Comparison of ENCODE assay signal across 8 mouse cellular contexts in the genomic region with DNA sequence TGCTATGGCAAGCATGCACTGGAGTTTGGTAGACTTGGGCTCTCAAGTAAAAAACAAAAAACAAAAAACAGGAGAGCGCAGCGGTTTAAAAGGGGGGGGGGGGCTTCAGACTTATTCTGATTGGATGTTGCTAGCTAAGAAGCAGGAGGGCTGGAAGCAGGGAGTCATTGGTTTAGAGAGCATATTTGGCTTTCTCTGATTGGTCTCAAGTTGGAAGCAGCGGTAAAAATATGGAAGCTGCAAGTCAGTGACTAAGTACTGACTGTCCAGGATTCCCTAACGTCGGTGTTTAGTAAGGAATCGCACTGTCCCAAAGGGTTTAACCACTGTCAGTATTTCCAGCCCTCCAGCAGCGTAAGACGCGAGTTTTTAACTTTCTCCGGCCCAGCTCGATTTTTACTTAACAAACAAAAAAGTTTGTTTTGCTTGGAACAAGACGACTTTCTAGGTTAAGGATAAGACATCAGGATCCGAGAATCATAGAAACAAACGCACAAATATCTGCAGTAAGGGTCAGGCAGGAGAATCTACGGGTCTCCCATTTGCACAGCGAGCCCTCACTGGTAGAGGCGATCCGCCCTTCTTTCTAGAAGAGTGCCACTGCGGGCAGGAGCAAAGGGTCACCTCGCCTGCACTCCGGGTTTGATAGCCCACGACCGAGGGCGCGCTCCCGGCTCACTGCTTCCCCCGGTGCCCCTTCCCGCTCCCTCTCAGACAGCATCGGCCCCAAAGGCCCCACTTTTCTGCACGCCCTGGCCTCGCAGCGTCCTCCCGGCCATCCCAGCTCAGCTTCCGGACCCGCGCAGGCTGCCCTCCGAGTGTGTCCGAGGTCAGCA. TPM values are rescaled to one million over a fixed set of nuclear protein-coding genes. Genes with fewer than 3 reads are reported as not detected.
DNase-seq lines count a peak whose midpoint lies in the region; ATAC-seq and TF ChIP-seq lines count a peak whose summit lies in the region.

No protein-coding gene starts in this region.

- peak overlapping the region; percentile 97 for H3K4me3 ChIP-seq in E14TG2a.4 (replicated peaks; ENCODE audit: low read length)
- peak overlapping the region; percentile 80 for H3K4me3 ChIP-seq in layer of hippocampus, adult 2 months
- H3K4me3 ChIP-seq in lung, embryonic 14.5 days (ENCODE audit: low read depth, low read length): peak overlapping the region; percentile 99

- H3K27ac ChIP-seq in layer of hippocampus, adult 2 months: peak overlapping the region; percentile 99
- peak overlapping the region; percentile 99 for H3K27ac ChIP-seq in lung, embryonic 14.5 days (ENCODE audit: low read depth)

- DNase-seq in adrenal gland, postnatal 10 days: peak; percentile 76
- peak; percentile 26 to 53 for DNase-seq in heart, postnatal 36 days
- peak; percentile 44 to 67 for DNase-seq in layer of hippocampus, adult 2 months (ENCODE audit: low spot score in 2 of 2)
- peak; percentile 90 for DNase-seq in lung, embryonic 14.5 days
- DNase-seq in ovary, postnatal 10 days (ENCODE audit: low spot score): peak; percentile 13
- DNase-seq in yolk sac, embryonic 10.5 days (ENCODE audit: low spot score): peak; percentile 80

- no peak for TF ChIP-seq CTCF in E14TG2a.4 (conservative IDR thresholded peaks at IDR 0.05; ENCODE audit: low read length)
- no peak for TF ChIP-seq CTCF in layer of hippocampus, adult 2 months (conservative IDR thresholded peaks at IDR 0.05)
- no peak for TF ChIP-seq CTCF in lung, embryonic 14.5 days (IDR thresholded peaks at IDR 0.05; ENCODE audit: low read depth)

- H3K9ac ChIP-seq in lung, embryonic 14.5 days: peak overlapping the region; percentile 100

- peak overlapping the region; percentile 80 for H3K4me2 ChIP-seq in lung, embryonic 14.5 days

- no peaks in the 10 kb centered on the region for H3K9me3 ChIP-seq in E14TG2a.4 (ENCODE audit: low read length)
- no peaks in the 10 kb centered on the region for H3K9me3 ChIP-seq in lung, embryonic 14.5 days (ENCODE audit: low read depth, low read length)

- H3K36me3 ChIP-seq in E14TG2a.4 (ENCODE audit: insufficient read depth, low read length): peaks cover 19% of the 10 kb centered on the region
- H3K36me3 ChIP-seq in lung, embryonic 14.5 days (ENCODE audit: insufficient read depth): peaks cover 19% of the 10 kb centered on the region

- intact Hi-C loops in heart, postnatal 36 days (cut with DNase I): loop anchor here (2.0 kb wide), 1 partner anchor 93 kb away; no protein-coding TSS in a partner anchor

- peak; percentile 60 for ATAC-seq in erythroid progenitor cell, adult 5-6 weeks (replicated peaks; ENCODE audit: low FRiP score, poor library complexity, severe bottlenecking)
- peak; percentile 84 for ATAC-seq in lung, embryonic 14.5 days (ENCODE audit: insufficient read depth)

- peaks cover 61% of the 10 kb centered on the region for H3K4me1 ChIP-seq in E14TG2a.4 (replicated peaks; ENCODE audit: low read depth, low read length)
- H3K4me1 ChIP-seq in lung, embryonic 14.5 days (ENCODE audit: insufficient read depth): peaks cover 4% of the 10 kb centered on the region

- H3K27me3 ChIP-seq in E14TG2a.4 (ENCODE audit: insufficient read depth, low read length): no peaks in the 10 kb centered on the region
- no peaks in the 10 kb centered on the region for H3K27me3 ChIP-seq in lung, embryonic 14.5 days (ENCODE audit: insufficient read depth, low read length)

- WGBS in lung, embryonic 14.5 days: under 1% methylated on average over 38 of the region's 38 CpGs

RNA-seq across cellular contexts. Expression of a gene that starts 1.0 kb away (rescaled TPM):
- 100 to 1,000 TPM; 106 to 118 TPM for total RNA-seq in adrenal gland, postnatal 10 days (2021)
- total RNA-seq in erythroid progenitor cell, adult 5-6 weeks (2015; ENCODE audit: low replicate concordance): 40.0 and 59.5 TPM in 2 replicates
- 79.5 and 91.5 TPM in 2 replicates for total RNA-seq in erythroid progenitor cell, adult 5-6 weeks (2017; ENCODE audit: low replicate concordance)
- 10 to 100 TPM; 82.0 to 85.0 TPM for total RNA-seq in heart, postnatal 36 days (2021)
- total RNA-seq in layer of hippocampus, adult 2 months (2021): 100 to 1,000 TPM; 132 to 135 TPM
- 21.6 and 23.0 TPM in 2 replicates for polyA plus RNA-seq in lung, embryonic 14.5 days (2014; fragmentation: Nextera tagmentation; extraction: Ambion mirVana)

RNA-seq across cellular contexts. Expression of a gene that starts 42.0 kb away (rescaled TPM):
- 1 to 10 TPM; 1.0 to 1.4 TPM for total RNA-seq in adrenal gland, postnatal 10 days (2021)
- total RNA-seq in erythroid progenitor cell, adult 5-6 weeks (2015; ENCODE audit: low replicate concordance): 0.42 and 1.4 TPM in 2 replicates
- 1.8 TPM in 1 of 2 replicates, not detected in the other for total RNA-seq in erythroid progenitor cell, adult 5-6 weeks (2017; ENCODE audit: low replicate concordance)
- total RNA-seq in heart, postnatal 36 days (2021): under 1 TPM; 0.22 to 0.47 TPM
- total RNA-seq in layer of hippocampus, adult 2 months (2021): not detected
- polyA plus RNA-seq in lung, embryonic 14.5 days (2014; fragmentation: Nextera tagmentation; extraction: Ambion mirVana): not detected in 2 replicates

Comparison
In these comparisons a context has a peak if more than half of its experiments do, and no peak if none do; other contexts are left out.
1. Peak in every context shown above with its lines: DNase-seq, ATAC-seq, H3K4me3 ChIP-seq and H3K27ac ChIP-seq.
2. DNase-seq: peak in every context shown above with its lines; median percentile 90 in lung, embryonic 14.5 days; 80 in yolk sac, embryonic 10.5 days; 76 in adrenal gland, postnatal 10 days; 56 in layer of hippocampus, adult 2 months; 40 in heart, postnatal 36 days; 13 in ovary, postnatal 10 days.